Mouse (Mus musculus) G1E (cell line): Measurements from ENCODE around the gene Tmem121. TPM values are rescaled to one million over a fixed set of nuclear protein-coding genes. Genes with fewer than 3 reads are reported as not detected.

ENCODE experiments used
- ATAC-seq: 2 replicates; pipeline ENCODE4 v1.8.0; 2016; ENCODE audit warnings: mild to moderate bottlenecking; ENCODE audit not compliant: insufficient number of reproducible peaks, poor library complexity, low FRiP score, severe bottlenecking; ENCODE audit errors: extremely low read depth
- DNase-seq: peaks from one replicate; pipeline ENCODE4 v3.0.0; 2012; ENCODE audit warnings: low spot score
- H3K27me3 ChIP-seq: 2 replicates; pipeline ENCODE4 v1.6.1; 2012; ENCODE audit warnings: mild to moderate bottlenecking, low read length, inconsistent platforms; ENCODE audit not compliant: insufficient read depth
- H3K36me3 ChIP-seq: replicated peaks from 2 replicates; pipeline ENCODE3; 2012; ENCODE audit warnings: mild to moderate bottlenecking, inconsistent platforms
- H3K4me1 ChIP-seq: 2 replicates; pipeline ENCODE4 v1.6.1; 2012; ENCODE audit warnings: low read depth, low read length, inconsistent platforms, mixed read lengths; ENCODE audit not compliant: insufficient read depth
- H3K4me3 ChIP-seq: 2 replicates; pipeline ENCODE4 v1.5.1; 2012; ENCODE audit warnings: low read depth, mild to moderate bottlenecking, inconsistent platforms, low read length, moderate library complexity, mixed read lengths
- H3K9me3 ChIP-seq: replicated peaks from 2 replicates; pipeline ENCODE4 v1.6.1; 2012; ENCODE audit warnings: inconsistent platforms
- CTCF ChIP-seq: IDR thresholded peaks from 2 replicates; pipeline ENCODE4 v1.5.1; 2012; ENCODE audit warnings: low read depth, low read length, inconsistent platforms, mixed read lengths
- GATA1 ChIP-seq: IDR thresholded peaks from 2 replicates; pipeline ENCODE4 v1.6.1; 2012; ENCODE audit warnings: borderline replicate concordance, low read length, inconsistent platforms, mixed read lengths
- GATA2 ChIP-seq: IDR thresholded peaks from 2 replicates; pipeline ENCODE4 v1.6.1; 2012; ENCODE audit warnings: low read depth, low read length, inconsistent platforms, borderline replicate concordance
- POLR2AphosphoS5 ChIP-seq: IDR thresholded peaks from 2 replicates; pipeline ENCODE4 v1.6.1; 2012; ENCODE audit warnings: low read depth, low read length, inconsistent platforms; ENCODE audit not compliant: insufficient replicate concordance
- TAL1 ChIP-seq: conservative IDR thresholded peaks from 2 replicates; pipeline ENCODE4 v1.6.1; 2012; ENCODE audit warnings: low read depth, low read length, inconsistent platforms, mixed read lengths
- polyA plus RNA-seq: library from polyadenylated mRNA; stranded (reverse); fragments of >175 nt; gene quantifications from 2 replicates; pipeline ENCODE4 v1.2.3, GENCODE M21; 2012
- total RNA-seq, 2 experiments: library from RNA; stranded (forward) in 1 of 2; stranded (reverse) in 1 of 2; fragments of 200-1000 nt in 1 of 2; fragments of >200 nt in 1 of 2; fragmentation: Nextera tagmentation in 1 of 2; gene quantifications; 2 replicates each; pipeline ENCODE4 v1.2.3; 2014 to 2017

Gene Tmem121
- total and polyA plus RNA-seq, 3 experiments = not detected

- TF ChIP-seq CTCF (no peak), GATA2 (no peak), TAL1 (no peak), POLR2AphosphoS5 (no peak), GATA1 (no peak)
- DNase-seq = no peak
- no peak overlapping the region for H3K4me3 ChIP-seq
- no peaks in the 10 kb centered on the region for H3K4me1 ChIP-seq
- H3K27me3 ChIP-seq = peaks cover 2% of the 10 kb centered on the region; the same call in 1 of the 2 replicates
- no peaks in the 10 kb centered on the region for H3K9me3 ChIP-seq
- no peak for ATAC-seq
- no peaks in the 10 kb centered on the region for H3K36me3 ChIP-seq
Measured at GRCm38 (mm10) chr12:113211772-113212171, 26.0 kb downstream of the Tmem121 start.

DNA sequence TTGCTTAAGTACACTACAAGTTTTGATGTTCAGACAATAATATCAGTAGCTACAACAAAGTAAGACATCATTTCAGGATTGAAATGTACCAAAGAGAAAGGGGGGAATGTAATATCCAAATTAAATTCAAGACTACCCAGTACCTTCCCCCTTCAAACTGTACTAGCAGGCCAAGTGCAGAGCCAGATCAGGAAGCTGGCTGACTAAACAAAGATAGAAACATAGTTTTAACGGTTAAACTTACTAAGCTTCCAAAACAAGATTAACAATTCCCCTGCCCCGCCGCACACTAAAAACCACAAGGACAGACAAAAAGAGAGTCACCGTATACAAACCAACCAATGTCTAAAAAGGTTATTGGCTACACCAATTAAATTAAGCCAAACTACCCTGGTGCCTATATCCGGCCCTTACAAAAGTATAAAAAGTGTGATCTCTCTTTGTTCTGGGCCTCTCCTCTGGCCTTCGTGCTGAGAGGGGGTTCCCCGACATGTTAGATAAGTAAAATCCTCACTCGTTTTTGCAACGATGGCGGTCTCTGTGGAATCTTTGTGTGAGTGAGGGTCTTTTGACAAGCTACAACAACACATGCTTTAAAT lies 26.7 kb downstream of the Tmem121 start:
- ATAC-seq = no peak
- TF ChIP-seq GATA2 (no peak), POLR2AphosphoS5 (no peak), TAL1 (no peak), GATA1 (no peak), CTCF (no peak)

GRCm38 (mm10) chr12:113213226-113213625 lies 27.5 kb downstream of the Tmem121 start:
- Histone ChIP-seq H3K9me3 (no peaks in the 10 kb centered on the region), H3K27me3 (peaks cover 2% of the 10 kb centered on the region; the same call in 1 of the 2 replicates), H3K4me3 (no peak overlapping the region), H3K36me3 (no peaks in the 10 kb centered on the region), H3K4me1 (peaks cover 6% of the 10 kb centered on the region)
- no peak for ATAC-seq
- no peak for DNase-seq
- TF ChIP-seq POLR2AphosphoS5 (no peak), GATA1 (no peak), CTCF (no peak), TAL1 (no peak)

More for the DNA sequence above, 26.7 kb downstream of the Tmem121 start:
- no peak overlapping the region for H3K4me3 ChIP-seq
- no peak for DNase-seq
- no peaks in the 10 kb centered on the region for H3K9me3 ChIP-seq
- H3K27me3 ChIP-seq = peaks cover 2% of the 10 kb centered on the region; the same call in 1 of the 2 replicates
- peaks cover 2% of the 10 kb centered on the region; the same call in 1 of the 2 replicates for H3K4me1 ChIP-seq
- no peaks in the 10 kb centered on the region for H3K36me3 ChIP-seq

GRCm38 (mm10) chr12:113214072-113214808 lies 28.5 kb downstream of the Tmem121 start:
- Histone ChIP-seq H3K27me3 (peaks cover 2% of the 10 kb centered on the region; the same call in 1 of the 2 replicates), H3K9me3 (no peaks in the 10 kb centered on the region), H3K4me1 (peaks cover 6% of the 10 kb centered on the region), H3K36me3 (no peaks in the 10 kb centered on the region), H3K4me3 (no peak overlapping the region)
- TF ChIP-seq GATA2 (no peak), TAL1 (no peak), POLR2AphosphoS5 (no peak), GATA1 (no peak), CTCF (no peak)
- ATAC-seq (no peak), DNase-seq (no peak)

DNA sequence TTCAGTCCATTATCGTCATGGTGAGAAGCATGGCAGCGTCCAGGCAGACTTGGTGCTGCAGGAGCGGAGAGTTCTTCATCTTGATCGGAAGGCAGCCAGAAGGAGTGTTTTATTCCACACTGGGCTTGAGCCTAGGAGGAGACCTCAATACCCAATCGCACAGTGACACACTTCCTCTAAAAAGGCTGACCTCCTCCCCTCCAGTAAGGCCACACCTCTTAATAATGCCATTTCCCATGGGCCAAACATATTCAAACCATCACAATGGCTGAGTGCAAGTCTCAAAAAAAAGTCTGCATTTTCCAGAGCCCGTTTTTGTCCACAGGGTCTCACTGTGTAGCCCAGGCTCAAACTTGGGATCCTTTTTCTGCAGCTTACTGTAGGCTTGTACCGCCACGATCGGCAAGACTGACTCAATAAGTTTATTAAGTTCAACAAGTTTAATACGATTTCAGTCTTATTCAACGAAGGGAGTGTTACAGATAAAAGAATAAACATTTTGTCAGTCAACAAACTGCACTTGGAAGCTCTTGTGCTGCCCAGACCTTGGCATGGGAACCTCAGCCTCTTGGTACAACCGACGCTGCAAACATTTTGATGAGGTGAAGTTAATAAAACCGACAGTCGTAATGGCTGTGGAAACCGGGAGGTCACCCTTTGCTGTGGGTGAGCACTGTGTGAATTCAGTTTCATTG lies 29.4 kb downstream of the Tmem121 start:
- TF ChIP-seq GATA1 = no peak
- TF ChIP-seq POLR2AphosphoS5 = no peak
- no peak for TF ChIP-seq CTCF
- no peak for TF ChIP-seq TAL1
- TF ChIP-seq GATA2 = no peak
- DNase-seq = no peak
- Histone ChIP-seq H3K4me3 (no peak overlapping the region), H3K9me3 (no peaks in the 10 kb centered on the region), H3K36me3 (no peaks in the 10 kb centered on the region), H3K27me3 (peaks cover 2% of the 10 kb centered on the region; the same call in 1 of the 2 replicates), H3K4me1 (peaks cover 6% of the 10 kb centered on the region)
- ATAC-seq = no peak
